Mouse (Mus musculus): ENCODE measurements around the gene Selp. TPM values are rescaled to one million over a fixed set of nuclear protein-coding genes. Genes with fewer than 3 reads are reported as not detected.
A peak's percentile ranks its signal among the peaks of the same experiment; 100 is the strongest.

The Selp gene
- polyA plus RNA-seq, 1 experiment from 2014 or later: 0.16 TPM

DNA sequence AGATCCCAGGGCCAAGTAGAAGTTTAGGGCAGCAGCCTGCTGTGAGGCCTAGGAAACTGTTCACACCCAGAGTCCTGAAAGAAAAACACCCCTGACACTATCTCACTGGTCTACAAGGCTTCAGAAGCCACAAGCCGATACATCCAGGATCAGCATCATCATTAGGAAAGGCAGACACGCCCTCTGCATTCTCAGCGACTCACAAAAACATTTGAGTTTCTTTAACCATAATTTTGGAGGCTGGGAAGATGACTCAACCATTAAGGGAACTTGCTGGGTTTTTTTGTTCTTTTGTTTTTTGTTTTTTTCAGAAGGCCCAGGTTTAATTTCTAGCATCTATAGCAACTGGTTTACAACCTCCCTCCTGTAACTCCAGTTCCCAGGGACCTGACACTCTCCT is 8.8 kb downstream of the Selp start:
- Histone ChIP-seq H3K27me3 (replicated peaks) (no peaks in the 10 kb centered on the region), H3K4me2 (replicated peaks) (no peak overlapping the region), H3K9ac (no peak overlapping the region), H3K4me1 (replicated peaks) (no peaks in the 10 kb centered on the region), H3K4me3 (replicated peaks) (no peak overlapping the region), H3K36me3 (no peaks in the 10 kb centered on the region), H3K9me3 (no peaks in the 10 kb centered on the region), H3K27ac (no peak overlapping the region)
- 59% methylated on average over 3 of the region's 3 CpGs for WGBS
- no peak for ATAC-seq

DNA sequence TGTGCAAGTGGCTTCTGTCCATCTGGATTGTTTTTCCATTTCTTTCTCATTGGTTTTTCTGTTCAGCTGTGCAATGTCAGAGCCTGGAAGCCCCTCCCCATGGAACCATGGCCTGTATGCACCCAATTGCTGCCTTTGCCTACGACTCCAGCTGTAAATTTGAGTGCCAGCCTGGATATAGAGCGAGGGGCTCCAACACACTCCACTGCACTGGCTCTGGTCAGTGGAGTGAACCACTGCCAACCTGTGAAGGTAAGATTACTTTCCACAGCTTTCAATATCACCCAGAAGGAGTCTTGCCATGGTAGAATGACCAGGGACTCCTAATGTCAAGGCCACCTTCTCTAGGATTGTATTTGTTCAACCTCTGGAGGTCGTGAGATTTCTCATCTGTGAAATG is 14.9 kb downstream of the Selp start:
- Histone ChIP-seq H3K4me2 (replicated peaks) (no peak overlapping the region), H3K4me3 (replicated peaks) (no peak overlapping the region), H3K9ac (no peak overlapping the region), H3K27ac (no peak overlapping the region), H3K36me3 (no peaks in the 10 kb centered on the region), H3K4me1 (replicated peaks) (no peaks in the 10 kb centered on the region), H3K9me3 (no peaks in the 10 kb centered on the region), H3K27me3 (replicated peaks) (no peaks in the 10 kb centered on the region)
- ATAC-seq: no peak
- 68% methylated on average over 3 of the region's 3 CpGs for WGBS

DNA sequence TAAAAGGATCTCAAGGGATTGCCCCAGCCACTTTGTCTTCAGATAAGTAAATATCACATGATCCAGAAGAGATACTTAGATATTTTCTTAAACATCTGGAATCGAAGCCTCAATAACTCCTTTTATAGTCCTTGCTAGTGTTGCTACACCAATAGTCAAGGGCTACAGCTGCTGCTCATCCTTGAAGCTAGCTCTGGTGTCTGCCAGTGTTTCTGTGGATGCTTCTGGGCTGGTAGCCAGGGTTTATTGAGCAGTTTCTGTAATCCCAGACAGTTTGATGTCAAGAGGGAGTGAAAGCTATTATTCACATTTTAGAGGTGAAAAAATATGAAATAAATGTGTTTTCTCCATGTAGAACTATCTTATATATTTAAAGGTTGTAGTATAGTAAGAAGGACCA is 17.5 kb downstream of the Selp start:
- Histone ChIP-seq H3K27ac (no peak overlapping the region), H3K9ac (no peak overlapping the region), H3K36me3 (no peaks in the 10 kb centered on the region), H3K27me3 (replicated peaks) (no peaks in the 10 kb centered on the region), H3K9me3 (no peaks in the 10 kb centered on the region), H3K4me1 (replicated peaks) (no peaks in the 10 kb centered on the region), H3K4me3 (replicated peaks) (no peak overlapping the region), H3K4me2 (replicated peaks) (no peak overlapping the region)
- WGBS: 59% methylated on average over 1 of the region's 1 CpGs
- no peak for ATAC-seq

DNA sequence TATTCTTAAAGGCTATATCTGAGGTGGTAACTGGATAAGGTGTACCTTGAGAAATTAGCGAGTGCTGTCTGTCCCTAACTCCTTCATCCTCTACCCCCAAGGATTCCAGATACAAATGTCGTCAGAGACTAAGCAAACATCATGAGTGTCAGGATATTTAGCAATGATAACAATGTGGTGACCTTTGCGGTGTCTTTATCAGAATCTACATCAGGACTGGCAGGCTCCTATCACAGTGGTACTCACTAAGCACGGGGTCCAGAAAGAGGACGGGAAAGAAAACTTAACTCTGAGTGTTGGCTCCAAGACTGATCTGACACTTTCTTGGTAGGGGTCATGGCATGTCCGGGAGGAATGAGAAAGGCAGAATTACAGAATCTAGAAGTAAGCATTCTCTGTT is 19.0 kb downstream of the Selp start:
- no peaks in the 10 kb centered on the region for H3K27me3 ChIP-seq (replicated peaks)
- no peak overlapping the region for H3K4me2 ChIP-seq (replicated peaks)
- no peak overlapping the region for H3K27ac ChIP-seq
- 68% methylated on average over 6 of the region's 6 CpGs for WGBS
- ATAC-seq: no peak
- no peak overlapping the region for H3K9ac ChIP-seq
- no peaks in the 10 kb centered on the region for H3K9me3 ChIP-seq
- no peak overlapping the region for H3K4me3 ChIP-seq (replicated peaks)
- no peaks in the 10 kb centered on the region for H3K36me3 ChIP-seq
- no peaks in the 10 kb centered on the region for H3K4me1 ChIP-seq (replicated peaks)

DNA sequence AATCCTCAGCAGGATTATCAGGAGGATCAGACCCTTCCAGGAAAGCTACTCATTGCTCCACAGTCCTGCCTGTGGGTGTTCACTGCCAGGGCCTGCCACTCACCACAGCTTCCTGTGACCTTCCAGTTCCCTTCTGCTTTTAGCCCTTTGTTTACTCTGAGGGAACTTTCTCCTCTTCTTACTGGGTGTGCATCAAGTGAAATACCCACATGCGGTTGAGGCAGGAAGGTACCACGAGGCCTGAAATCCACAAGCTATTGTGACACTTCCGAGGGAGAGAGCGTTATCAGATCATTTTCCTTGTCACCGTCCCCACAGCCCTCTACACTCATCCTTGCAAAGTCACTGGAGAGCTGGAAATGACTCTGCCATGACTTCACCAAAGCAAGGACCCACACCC is 20.3 kb downstream of the Selp start:
- WGBS: 55% methylated on average over 5 of the region's 5 CpGs
- Histone ChIP-seq H3K4me1 (replicated peaks) (no peaks in the 10 kb centered on the region), H3K27me3 (replicated peaks) (no peaks in the 10 kb centered on the region), H3K9me3 (no peaks in the 10 kb centered on the region), H3K4me2 (replicated peaks) (no peak overlapping the region), H3K36me3 (no peaks in the 10 kb centered on the region), H3K27ac (no peak overlapping the region), H3K4me3 (replicated peaks) (no peak overlapping the region), H3K9ac (no peak overlapping the region)
- no peak for ATAC-seq

DNA sequence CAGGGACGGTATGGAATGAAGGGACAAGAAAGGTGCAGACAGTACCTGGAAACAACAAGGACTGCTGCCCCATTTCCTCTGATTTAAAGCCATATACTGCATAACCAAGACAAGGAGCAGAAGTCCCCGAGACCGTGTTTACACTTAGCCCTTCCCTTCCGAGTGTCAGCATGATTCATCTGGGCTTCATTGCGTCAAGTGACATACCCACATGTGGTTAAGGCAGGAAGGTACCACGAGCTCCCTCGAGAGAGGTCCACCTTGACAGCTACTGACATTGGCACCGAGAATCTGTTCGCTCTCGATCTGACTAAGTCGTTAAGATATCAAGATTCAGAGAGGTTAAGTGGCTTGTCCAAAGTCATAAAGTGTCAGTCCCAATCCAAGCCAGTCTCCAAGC is 20.9 kb downstream of the Selp start:
- no peak overlapping the region for H3K4me3 ChIP-seq (replicated peaks)
- no peaks in the 10 kb centered on the region for H3K27me3 ChIP-seq (replicated peaks)
- H3K9me3 ChIP-seq: no peaks in the 10 kb centered on the region
- no peaks in the 10 kb centered on the region for H3K4me1 ChIP-seq (replicated peaks)
- 31% methylated on average over 11 of the region's 11 CpGs for WGBS
- ATAC-seq: peak; percentile 43
- H3K9ac ChIP-seq: no peak overlapping the region
- no peak overlapping the region for H3K27ac ChIP-seq
- H3K36me3 ChIP-seq: no peaks in the 10 kb centered on the region
- no peak overlapping the region for H3K4me2 ChIP-seq (replicated peaks)

DNA sequence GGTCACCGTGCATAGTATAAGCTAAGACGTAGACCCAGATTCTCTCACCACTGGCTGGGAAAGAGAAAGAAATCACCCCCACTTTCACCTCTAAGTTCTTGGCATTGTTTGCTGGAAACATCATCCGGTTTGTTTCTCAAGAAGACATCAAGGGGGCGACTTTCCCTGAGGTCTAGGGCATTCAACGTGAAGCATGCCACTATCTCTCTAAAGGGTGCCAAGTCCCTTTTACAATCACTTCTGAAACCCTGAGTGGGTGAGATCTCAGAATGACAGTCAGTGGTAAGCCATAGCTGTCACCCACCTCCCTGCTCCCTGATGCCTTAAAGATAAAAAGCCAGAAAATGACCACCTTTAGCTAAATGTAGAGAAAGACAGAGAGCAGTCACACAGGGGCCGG is 21.6 kb downstream of the Selp start:
- no peaks in the 10 kb centered on the region for H3K36me3 ChIP-seq
- ATAC-seq: no peak
- no peaks in the 10 kb centered on the region for H3K9me3 ChIP-seq
- H3K4me1 ChIP-seq (replicated peaks): no peaks in the 10 kb centered on the region
- H3K27ac ChIP-seq: no peak overlapping the region
- WGBS: 68% methylated on average over 6 of the region's 6 CpGs
- H3K27me3 ChIP-seq (replicated peaks): no peaks in the 10 kb centered on the region
- no peak overlapping the region for H3K9ac ChIP-seq
- H3K4me2 ChIP-seq (replicated peaks): no peak overlapping the region
- H3K4me3 ChIP-seq (replicated peaks): no peak overlapping the region

DNA sequence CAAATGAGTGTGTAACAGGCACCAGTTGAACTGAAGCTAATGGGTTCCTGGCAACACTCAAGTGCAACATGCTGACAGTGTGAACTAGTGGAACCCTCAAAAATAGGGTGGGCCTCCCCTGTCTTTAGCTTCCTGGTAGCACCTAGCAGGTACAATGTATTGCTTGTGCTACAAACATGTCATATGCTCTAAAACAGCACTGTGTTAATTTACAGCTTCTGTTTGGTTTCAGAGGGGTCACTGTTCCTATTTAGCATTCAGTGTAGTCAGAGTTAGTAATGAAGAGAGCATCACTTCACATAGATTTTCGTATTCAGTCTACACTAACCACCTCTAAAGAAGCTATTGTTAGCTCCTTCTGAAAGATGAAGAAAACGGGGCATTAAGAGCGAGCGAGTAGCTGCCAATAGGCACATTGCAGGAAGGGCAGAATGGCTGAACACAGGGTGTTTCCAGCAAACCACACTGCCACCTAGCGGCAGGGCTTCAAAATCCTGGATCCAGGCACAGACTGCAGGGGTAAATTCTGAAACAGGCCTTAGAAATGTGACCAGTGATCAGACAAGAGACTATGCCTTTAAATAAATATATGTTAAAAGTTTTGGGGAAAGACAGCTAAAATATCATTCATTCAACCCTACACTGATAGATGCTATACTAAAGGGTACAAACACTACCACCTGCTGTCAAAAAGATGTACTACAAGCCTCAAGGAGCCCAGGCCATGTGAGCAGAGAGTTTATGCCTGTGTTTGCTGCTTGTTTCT is 23.5 kb downstream of the Selp start:
- Histone ChIP-seq H3K4me2 (replicated peaks) (no peak overlapping the region), H3K9me3 (no peaks in the 10 kb centered on the region), H3K9ac (no peak overlapping the region), H3K27ac (no peak overlapping the region), H3K4me1 (replicated peaks) (no peaks in the 10 kb centered on the region), H3K4me3 (replicated peaks) (no peak overlapping the region), H3K36me3 (no peaks in the 10 kb centered on the region), H3K27me3 (replicated peaks) (no peaks in the 10 kb centered on the region)
- peak; percentile 82 for ATAC-seq
- 6% methylated on average over 5 of the region's 5 CpGs for WGBS

DNA sequence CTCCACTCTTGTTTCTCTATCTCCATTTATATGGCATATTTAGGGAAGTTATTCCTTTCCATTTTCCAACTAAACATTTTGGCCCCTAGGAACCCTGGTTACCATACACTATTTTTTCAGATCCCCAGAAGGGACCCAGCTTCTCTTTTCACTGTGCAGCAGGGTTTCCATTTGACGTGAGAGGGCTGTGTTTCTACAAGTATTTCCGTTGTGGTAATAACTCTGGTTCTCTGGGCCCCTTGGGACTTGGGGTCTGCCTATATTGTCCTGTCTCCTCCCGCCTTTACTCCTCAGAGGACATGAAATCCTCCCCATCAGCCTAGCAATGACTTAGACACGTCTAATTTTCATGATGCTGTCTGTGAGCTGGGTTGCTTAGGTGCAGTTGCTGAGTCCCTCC is 24.4 kb downstream of the Selp start:
- no peak overlapping the region for H3K4me3 ChIP-seq (replicated peaks)
- no peaks in the 10 kb centered on the region for H3K27me3 ChIP-seq (replicated peaks)
- no peak for ATAC-seq
- 68% methylated on average over 4 of the region's 4 CpGs for WGBS
- H3K4me2 ChIP-seq (replicated peaks): no peak overlapping the region
- no peaks in the 10 kb centered on the region for H3K9me3 ChIP-seq
- no peak overlapping the region for H3K27ac ChIP-seq
- no peak overlapping the region for H3K9ac ChIP-seq
- no peaks in the 10 kb centered on the region for H3K4me1 ChIP-seq (replicated peaks)
- H3K36me3 ChIP-seq: no peaks in the 10 kb centered on the region

DNA sequence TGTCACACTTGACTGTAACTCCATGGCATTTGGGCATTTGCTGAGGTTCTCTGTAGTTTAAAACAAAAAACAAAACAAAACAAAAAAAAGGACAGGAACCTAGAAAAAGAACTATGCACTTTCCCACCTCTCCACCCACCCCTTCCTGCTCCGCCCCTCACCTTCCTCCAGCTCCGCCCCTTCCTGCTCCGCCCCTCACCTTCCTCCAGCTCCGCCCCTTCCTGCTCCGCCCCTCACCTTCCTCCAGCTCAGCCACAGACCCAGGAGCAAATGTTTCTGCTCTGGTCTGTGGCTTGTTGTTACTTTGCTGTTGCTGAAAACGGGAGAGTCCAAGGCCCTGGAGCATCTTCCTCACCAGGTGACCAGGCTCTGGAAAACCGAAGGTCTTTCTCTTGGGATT is 34.0 kb downstream of the Selp start:
- Histone ChIP-seq H3K9ac (no peak overlapping the region), H3K9me3 (no peaks in the 10 kb centered on the region), H3K4me1 (replicated peaks) (0 out of 2 replicates have a peak, but pooled peaks cover 5% of the 10 kb centered on the region), H3K4me2 (replicated peaks) (no peak overlapping the region), H3K36me3 (no peaks in the 10 kb centered on the region), H3K27ac (no peak overlapping the region), H3K27me3 (replicated peaks) (no peaks in the 10 kb centered on the region), H3K4me3 (replicated peaks) (no peak overlapping the region)
- no peak for ATAC-seq
- 97% methylated on average over 7 of the region's 7 CpGs for WGBS

DNA sequence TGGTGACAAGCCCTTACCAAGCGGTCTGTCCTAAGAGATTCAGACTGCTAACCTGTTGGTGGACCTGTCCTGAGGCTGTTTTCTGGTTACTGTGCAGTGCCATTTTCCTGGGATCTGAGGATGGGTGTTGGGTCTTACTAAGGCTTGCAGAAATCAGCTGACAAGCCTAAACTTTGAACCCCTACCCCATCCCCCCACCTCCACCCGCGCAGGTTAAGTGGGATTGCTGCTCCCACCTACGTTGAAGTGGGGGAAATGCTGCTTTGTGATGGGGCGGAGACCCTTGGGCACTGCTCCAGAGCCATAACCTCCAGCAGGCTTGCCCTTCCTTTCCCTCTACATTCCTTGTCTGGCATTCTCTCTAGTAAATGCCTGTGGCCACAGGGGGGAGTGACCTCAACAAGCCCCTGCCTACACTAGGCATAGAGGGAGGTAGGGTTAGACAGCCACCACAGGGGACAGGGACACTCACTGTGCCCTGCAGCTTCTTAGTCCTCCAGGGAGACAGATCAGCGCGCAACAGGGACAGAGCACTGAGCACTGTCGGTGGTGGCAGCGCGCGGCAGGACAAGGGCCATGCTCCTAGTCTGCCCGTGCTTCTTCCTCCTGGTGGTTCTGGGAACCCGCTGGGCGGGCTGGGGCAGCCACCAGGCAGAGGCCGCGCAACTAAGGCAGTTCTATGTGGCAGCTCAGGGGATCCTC is 36.5 kb downstream of the Selp start, which contains the start of gene F5:
F5 (plus strand) TSS at position 452 of the 702 bp plus-strand sequence.
- no peak within 1 kb of the TSS for H3K4me3 ChIP-seq (replicated peaks)
- ATAC-seq: peak; percentile 49
- H3K4me1 ChIP-seq (replicated peaks): 0 out of 2 replicates have a peak, but pooled peaks cover 5% of the 10 kb centered on the region
- H3K4me2 ChIP-seq (replicated peaks): peak within 1 kb of the TSS; percentile 39
- no peaks in the 10 kb centered on the region for H3K9me3 ChIP-seq
- H3K27ac ChIP-seq: no peak within 1 kb of the TSS
- WGBS: 11% methylated on average over 16 of the region's 16 CpGs
- no peak within 1 kb of the TSS for H3K9ac ChIP-seq
- H3K27me3 ChIP-seq (replicated peaks): no peaks in the 10 kb centered on the region
- no peaks in the 10 kb centered on the region for H3K36me3 ChIP-seq

DNA sequence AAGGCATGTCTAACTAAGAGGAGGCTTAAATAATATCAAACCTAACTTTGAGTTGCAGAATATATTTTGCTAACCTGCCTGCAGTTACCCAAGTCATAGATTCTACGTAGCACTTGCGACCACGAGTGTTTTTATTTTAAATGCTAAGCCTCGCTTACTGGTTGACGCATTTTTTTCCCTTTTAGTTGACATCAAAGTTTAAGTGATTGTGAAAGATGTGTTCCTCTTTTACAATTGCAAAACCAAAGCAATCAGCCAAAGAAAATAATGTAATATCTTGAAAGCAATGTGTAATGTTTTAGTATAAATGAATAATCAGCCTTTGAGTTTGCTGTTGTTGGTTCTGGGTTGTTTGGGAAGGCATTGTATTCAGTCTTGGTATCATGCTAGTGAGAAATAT is 37.8 kb downstream of the Selp start:
- ATAC-seq: no peak
- no peak overlapping the region for H3K27ac ChIP-seq
- H3K4me3 ChIP-seq (replicated peaks): no peak overlapping the region
- no peaks in the 10 kb centered on the region for H3K9me3 ChIP-seq
- no peak overlapping the region for H3K4me2 ChIP-seq (replicated peaks)
- WGBS: 87% methylated on average over 5 of the region's 5 CpGs
- 0 out of 2 replicates have a peak, but pooled peaks cover 5% of the 10 kb centered on the region for H3K4me1 ChIP-seq (replicated peaks)
- H3K9ac ChIP-seq: no peak overlapping the region
- H3K27me3 ChIP-seq (replicated peaks): no peaks in the 10 kb centered on the region
- H3K36me3 ChIP-seq: no peaks in the 10 kb centered on the region

DNA sequence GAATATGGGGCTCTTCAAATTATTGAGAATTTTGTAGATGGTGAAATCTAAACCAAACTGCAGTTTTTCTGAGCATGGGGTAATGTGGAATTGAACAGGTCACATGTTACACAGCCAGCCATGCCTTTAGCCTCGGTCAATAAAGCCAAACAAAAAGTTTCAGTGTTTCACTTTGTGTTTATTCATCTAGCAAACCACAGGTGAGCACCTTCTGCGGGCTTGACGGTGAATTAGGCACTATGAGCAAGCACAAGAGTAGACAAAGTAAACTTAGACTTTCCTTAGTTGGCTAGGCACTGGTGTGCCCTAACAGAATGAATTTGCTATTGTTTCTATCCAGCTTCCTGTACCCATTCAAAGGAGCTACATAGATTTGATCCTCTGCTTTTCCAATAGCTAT is 39.9 kb downstream of the Selp start:
- H3K4me1 ChIP-seq (replicated peaks): 0 out of 2 replicates have a peak, but pooled peaks cover 5% of the 10 kb centered on the region
- H3K9ac ChIP-seq: no peak overlapping the region
- no peak overlapping the region for H3K4me3 ChIP-seq (replicated peaks)
- ATAC-seq: no peak
- H3K9me3 ChIP-seq: no peaks in the 10 kb centered on the region
- no peaks in the 10 kb centered on the region for H3K27me3 ChIP-seq (replicated peaks)
- no peak overlapping the region for H3K4me2 ChIP-seq (replicated peaks)
- no peaks in the 10 kb centered on the region for H3K36me3 ChIP-seq
- H3K27ac ChIP-seq: no peak overlapping the region
- WGBS: 72% methylated on average over 3 of the region's 3 CpGs
